Mouse (Mus musculus) small intestine, adult 2 months (tissue): ENCODE measurements around the gene Elmo2.

ENCODE experiments used
- CTCF ChIP-seq: fragments of 200-500 bp; IDR thresholded peaks from 2 replicates; pipeline ENCODE4 v1.5.1; 2012; ENCODE audit warnings: low read depth, mild to moderate bottlenecking, control low read depth, inconsistent platforms, low read length, moderate library complexity, mixed read lengths; ENCODE audit not compliant: insufficient replicate concordance, insufficient read length; ENCODE audit errors: extremely low read depth
- POLR2A ChIP-seq: fragments of 200-500 bp; IDR thresholded peaks from 2 replicates; pipeline ENCODE4 v1.6.1; 2012; ENCODE audit warnings: low read depth, mild to moderate bottlenecking, control low read depth, inconsistent platforms, low read length, moderate library complexity

- TF ChIP-seq CTCF (no peak), POLR2A (no peak)
Measured at GRCm38 (mm10) chr2:165318941-165319340, 7.3 kb downstream of the Elmo2 start.
